13 mouse cellular contexts compared by ENCODE assay signal in the genomic region with DNA sequence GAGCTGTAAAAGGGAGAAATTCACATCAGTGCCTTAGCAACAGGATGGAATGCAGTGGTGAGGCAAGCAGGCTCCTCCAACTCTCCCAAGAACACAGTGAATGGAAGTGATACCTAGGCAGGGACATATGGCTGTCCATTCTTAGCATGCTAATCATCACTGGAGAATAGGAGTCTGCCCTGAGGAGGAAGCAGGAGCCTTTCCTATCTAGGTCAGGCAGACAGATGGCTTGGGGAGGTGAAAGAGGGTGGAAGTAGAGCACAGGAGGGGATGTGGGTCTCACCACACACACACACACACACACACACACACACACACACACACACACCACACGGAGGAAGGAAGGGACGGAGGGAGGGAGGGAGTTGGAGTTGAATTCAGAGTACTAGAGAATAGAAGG.
DNase-seq lines count a peak whose midpoint lies in the region; ATAC-seq lines count a peak whose summit lies in the region.
"Had no signal": no experiment of that assay in that cellular context is flagged by ENCODE, and none has a peak within 500 bp of the region (broad histone marks: within the 10 kb centered on the region; RNA-seq: fewer than 3 reads in every experiment).

No protein-coding gene starts in this region.

- no peak overlapping the region for H3K9ac ChIP-seq in hindbrain, embryonic 13.5 days
- H3K9ac ChIP-seq in hindbrain, embryonic 11.5 days (ENCODE audit: low read depth, low read length) = no peak overlapping the region
- H3K9ac ChIP-seq in midbrain, embryonic 12.5 days (replicated peaks) = no peak overlapping the region
- H3K9ac ChIP-seq in kidney, embryonic 16.5 days (replicated peaks; ENCODE audit: low read length) = no peak overlapping the region
- H3K9ac ChIP-seq: heart, embryonic 15.5 days; kidney, embryonic 15.5 days; limb, embryonic 12.5 days had no signal

- no CpG with 5 or more reads among the region's 2 CpGs for WGBS in hindbrain, embryonic 13.5 days
- 80% methylated on average over 1 of the region's 2 CpGs for WGBS in hindbrain, embryonic 11.5 days
- WGBS in midbrain, embryonic 12.5 days = 20% methylated on average over 1 of the region's 2 CpGs
- WGBS in kidney, embryonic 16.5 days = 75% methylated on average over 2 of the region's 2 CpGs

- H3K27me3 ChIP-seq in hindbrain, embryonic 13.5 days = no peaks in the 10 kb centered on the region
- no peaks in the 10 kb centered on the region for H3K27me3 ChIP-seq in hindbrain, embryonic 11.5 days (ENCODE audit: control insufficient read depth, insufficient read depth, low read length)
- H3K27me3 ChIP-seq in midbrain, embryonic 12.5 days = no peaks in the 10 kb centered on the region
- no peaks in the 10 kb centered on the region for H3K27me3 ChIP-seq in kidney, embryonic 16.5 days (ENCODE audit: insufficient read depth, low read length)
- H3K27me3 ChIP-seq: heart, embryonic 15.5 days; kidney, embryonic 15.5 days; limb, embryonic 12.5 days had no signal

- H3K27ac ChIP-seq in hindbrain, embryonic 13.5 days = peak overlapping the region; percentile 45
- H3K27ac ChIP-seq in hindbrain, embryonic 11.5 days (ENCODE audit: low read depth, low read length) = no peak overlapping the region
- peak overlapping the region; percentile 39; the same call in 1 of the 2 replicates for H3K27ac ChIP-seq in midbrain, embryonic 12.5 days (replicated peaks)
- no peak overlapping the region for H3K27ac ChIP-seq in kidney, embryonic 16.5 days (ENCODE audit: low read length)
- H3K27ac ChIP-seq: heart, embryonic 15.5 days; kidney, embryonic 15.5 days; limb, embryonic 12.5 days; stomach, postnatal 0 days had no signal

- ATAC-seq in hindbrain, embryonic 13.5 days (ENCODE audit: low FRiP score) = no peak
- no peak for ATAC-seq in hindbrain, embryonic 11.5 days (ENCODE audit: low FRiP score)
- no peak for ATAC-seq in midbrain, embryonic 12.5 days (ENCODE audit: low FRiP score, low read depth)
- no peak for ATAC-seq in kidney, embryonic 16.5 days (ENCODE audit: low FRiP score, low TSS enrichment)
- ATAC-seq in CD4-positive, CD25-positive, alpha-beta regulatory T cell, adult 4 months = no peak
- ATAC-seq: activated CD4-positive, CD25-positive, alpha-beta regulatory T cell, adult 4 months had no signal

- DNase-seq in hindbrain, embryonic 11.5 days (ENCODE audit: low spot score) = no peak
- DNase-seq in Muller cell, postnatal 12 days (ENCODE audit: inconsistent ontology term) = peak; percentile 77
- DNase-seq in cerebellum, adult 9-10 months = peak; percentile 93
- no peak for DNase-seq in frontal cortex, postnatal 14 days (ENCODE audit: low spot score in 2 of 2)

- H3K36me3 ChIP-seq in hindbrain, embryonic 13.5 days = no peaks in the 10 kb centered on the region
- H3K36me3 ChIP-seq in hindbrain, embryonic 11.5 days (ENCODE audit: control insufficient read depth, insufficient read depth, low read length) = no peaks in the 10 kb centered on the region
- 0 out of 2 replicates have a peak, but pooled peaks cover under 1% of the 10 kb centered on the region for H3K36me3 ChIP-seq in midbrain, embryonic 12.5 days
- no peaks in the 10 kb centered on the region for H3K36me3 ChIP-seq in kidney, embryonic 16.5 days (ENCODE audit: insufficient read depth, low read length)
- H3K36me3 ChIP-seq: heart, embryonic 15.5 days; kidney, embryonic 15.5 days; limb, embryonic 12.5 days had no signal

- no peak overlapping the region for H3K4me3 ChIP-seq in hindbrain, embryonic 13.5 days
- no peak overlapping the region for H3K4me3 ChIP-seq in hindbrain, embryonic 11.5 days (ENCODE audit: low read depth, low read length)
- H3K4me3 ChIP-seq in midbrain, embryonic 12.5 days = no peak overlapping the region
- H3K4me3 ChIP-seq in kidney, embryonic 16.5 days (ENCODE audit: low read length) = no peak overlapping the region
- H3K4me3 ChIP-seq: heart, embryonic 15.5 days; kidney, embryonic 15.5 days; limb, embryonic 12.5 days had no signal

- H3K4me2 ChIP-seq in hindbrain, embryonic 13.5 days = no peak overlapping the region
- no peak overlapping the region for H3K4me2 ChIP-seq in hindbrain, embryonic 11.5 days (replicated peaks; ENCODE audit: low read depth, low read length)
- no peak overlapping the region for H3K4me2 ChIP-seq in midbrain, embryonic 12.5 days (replicated peaks)
- no peak overlapping the region for H3K4me2 ChIP-seq in kidney, embryonic 16.5 days (replicated peaks; ENCODE audit: low read depth, low read length)
- H3K4me2 ChIP-seq: heart, embryonic 15.5 days; kidney, embryonic 15.5 days; limb, embryonic 12.5 days had no signal

- H3K9me3 ChIP-seq in hindbrain, embryonic 13.5 days = no peaks in the 10 kb centered on the region
- H3K9me3 ChIP-seq in hindbrain, embryonic 11.5 days (ENCODE audit: control insufficient read depth, low read length) = no peaks in the 10 kb centered on the region
- H3K9me3 ChIP-seq in midbrain, embryonic 12.5 days = no peaks in the 10 kb centered on the region
- H3K9me3 ChIP-seq in kidney, embryonic 16.5 days (ENCODE audit: low read length) = no peaks in the 10 kb centered on the region
- H3K9me3 ChIP-seq: heart, embryonic 15.5 days; kidney, embryonic 15.5 days; limb, embryonic 12.5 days had no signal

- H3K4me1 ChIP-seq in hindbrain, embryonic 13.5 days (replicated peaks) = peaks cover 20% of the 10 kb centered on the region
- H3K4me1 ChIP-seq in hindbrain, embryonic 11.5 days (replicated peaks; ENCODE audit: control insufficient read depth, insufficient read depth, low read length) = no peaks in the 10 kb centered on the region
- peaks cover 13% of the 10 kb centered on the region for H3K4me1 ChIP-seq in midbrain, embryonic 12.5 days
- no peaks in the 10 kb centered on the region for H3K4me1 ChIP-seq in kidney, embryonic 16.5 days (ENCODE audit: insufficient read depth, low read length)
- H3K4me1 ChIP-seq: kidney, embryonic 15.5 days; limb, embryonic 12.5 days had no signal

Comparison
In these comparisons a context has a peak if more than half of its experiments do, and no peak if none do; other contexts are left out.
1. H3K27ac ChIP-seq: peak in hindbrain, embryonic 13.5 days (single experiment) and midbrain, embryonic 12.5 days (single experiment); none in hindbrain, embryonic 11.5 days (single experiment) and kidney, embryonic 16.5 days (single experiment).
2. DNase-seq: peak in Muller cell, postnatal 12 days (single experiment) and cerebellum, adult 9-10 months (single experiment); none in hindbrain, embryonic 11.5 days (single experiment) and frontal cortex, postnatal 14 days (0 of 2).